Mouse (Mus musculus) liver, adult 2 months (tissue): Measurements from ENCODE around the gene Gm6993.

Experiments used
- CTCF ChIP-seq: fragments of 200-500 bp; IDR thresholded peaks from 2 replicates; pipeline ENCODE4 v1.5.1; 2011; ENCODE audit warnings: low read depth, low read length, control low read depth
- POLR2A ChIP-seq: fragments of 200-500 bp; IDR thresholded peaks from 2 replicates; pipeline ENCODE4 v1.6.1; 2011; ENCODE audit warnings: low read length, control low read depth; ENCODE audit not compliant: insufficient read depth; ENCODE audit errors: extremely low read depth

GRCm38 (mm10) chr12:31282241-31282640, 41.7 kb downstream of the Gm6993 start:
- no peak for TF ChIP-seq POLR2A
- TF ChIP-seq CTCF = no peak
